Mouse (Mus musculus) limb, embryonic 14.5 days (tissue): ENCODE measurements around the gene Syna. TPM values are rescaled to one million over a fixed set of nuclear protein-coding genes. Genes with fewer than 3 reads are reported as not detected.

ENCODE experiments used
- ATAC-seq: fragments of 200-750 bp; cut with Nextera tagmentation; 2 replicates; pipeline ENCODE4 v1.8.0; 2017; ENCODE audit warnings: low read depth, moderate number of reproducible peaks, moderate TSS enrichment; ENCODE audit not compliant: low FRiP score
- DNase-seq: peaks from one replicate; pipeline ENCODE4 v3.0.0-alpha.2; 2015; ENCODE audit warnings: low spot score
- H3K27ac ChIP-seq: fragments of 300-500 bp; sonication (generic); replicated peaks from 2 replicates; pipeline ENCODE4 v1.5.1; 2014; ENCODE audit warnings: low read depth, mild to moderate bottlenecking, low read length, moderate library complexity, mixed read lengths
- H3K27me3 ChIP-seq: fragments of 300-500 bp; sonication (generic); 2 replicates; pipeline ENCODE4 v1.6.1; 2014; ENCODE audit warnings: low read length, mixed read lengths; ENCODE audit not compliant: control insufficient read depth, insufficient read depth
- H3K36me3 ChIP-seq: fragments of 300-500 bp; sonication (generic); 2 replicates; pipeline ENCODE4 v1.6.1; 2014; ENCODE audit warnings: mild to moderate bottlenecking, low read length, moderate library complexity, mixed read lengths; ENCODE audit not compliant: control insufficient read depth, insufficient read depth
- H3K4me1 ChIP-seq: fragments of 300-500 bp; sonication (generic); 2 replicates; pipeline ENCODE4 v1.6.1; 2014; ENCODE audit warnings: antibody characterized with exemption, low read length, mixed read lengths; ENCODE audit not compliant: control insufficient read depth, insufficient read depth
- H3K4me2 ChIP-seq: fragments of 300-500 bp; sonication (generic); replicated peaks from 2 replicates; pipeline ENCODE4 v1.6.1; 2014; ENCODE audit warnings: low read depth, mild to moderate bottlenecking, low read length, moderate library complexity; ENCODE audit not compliant: severe bottlenecking
- H3K4me3 ChIP-seq: fragments of 300-500 bp; sonication (generic); replicated peaks from 2 replicates; pipeline ENCODE4 v1.5.1; 2014; ENCODE audit warnings: low read length
- H3K9ac ChIP-seq: fragments of 300-500 bp; sonication (generic); 2 replicates; pipeline ENCODE4 v1.6.1; 2014; ENCODE audit warnings: mild to moderate bottlenecking, low read depth, low read length, moderate library complexity; ENCODE audit not compliant: severe bottlenecking
- H3K9me3 ChIP-seq: fragments of 300-500 bp; sonication (generic); 2 replicates; pipeline ENCODE4 v1.6.1; 2016; ENCODE audit warnings: low read length; ENCODE audit not compliant: control insufficient read depth
- POLR2A ChIP-seq: fragments of 200-500 bp; IDR thresholded peaks from 2 replicates; pipeline ENCODE4 v1.8.0; 2012; ENCODE audit warnings: inconsistent platforms, mild to moderate bottlenecking, moderate library complexity, borderline replicate concordance; ENCODE audit not compliant: insufficient read depth, insufficient read length; ENCODE audit errors: extremely low read depth
- WGBS: fragments of 180-500 bp; shearing (Covaris S2); extraction: QIAGEN DNeasy Blood & Tissue Kit; methylation state at CpG from one replicate; pipeline ENCODE4 v1.1.7; 2014; 5-methylcytosine and 5-hydroxymethylcytosine counted together
- polyA plus RNA-seq, 2 experiments: library from polyadenylated mRNA; depleted of rRNA in 1 of 2; stranded (reverse) in 1 of 2; unstranded in 1 of 2; fragments of >200 nt; fragmentation: Nextera tagmentation in 1 of 2; extraction: Ambion mirVana in 1 of 2; gene quantifications; 2 replicates each; pipeline versions ENCODE4 v1.2.1 to v1.2.3; 2012 to 2014

Syna gene
- polyA plus RNA-seq, 2 experiments, result 0.21 to 0.38 TPM

GRCm38 (mm10) chr5:134592026-134592581 lies 32.1 kb upstream of the Syna start:
- ATAC-seq (no peak), DNase-seq (no peak)
- Histone ChIP-seq H3K27me3 (no peaks in the 10 kb centered on the region), H3K36me3 (peaks cover 78% of the 10 kb centered on the region), H3K4me3 (no peak overlapping the region), H3K4me1 (no peaks in the 10 kb centered on the region), H3K9me3 (no peaks in the 10 kb centered on the region), H3K9ac (no peak overlapping the region), H3K27ac (no peak overlapping the region), H3K4me2 (no peak overlapping the region)
- 89% methylated on average over 11 of the region's 11 CpGs for WGBS
- TF ChIP-seq POLR2A, result no peak

GRCm38 (mm10) chr5:134589900-134590299 lies 29.9 kb upstream of the Syna start:
- ATAC-seq (no peak), DNase-seq (no peak)
- WGBS, result 84% methylated on average over 3 of the region's 3 CpGs
- Histone ChIP-seq H3K36me3 (peaks cover 67% of the 10 kb centered on the region), H3K9me3 (no peaks in the 10 kb centered on the region), H3K4me1 (no peaks in the 10 kb centered on the region), H3K27ac (no peak overlapping the region), H3K4me3 (no peak overlapping the region), H3K27me3 (no peaks in the 10 kb centered on the region), H3K4me2 (no peak overlapping the region), H3K9ac (no peak overlapping the region)
- no peak for TF ChIP-seq POLR2A

GRCm38 (mm10) chr5:134584798-134585197 lies 24.8 kb upstream of the Syna start:
- H3K4me2 ChIP-seq, result no peak overlapping the region
- DNase-seq, result no peak
- no peak for TF ChIP-seq POLR2A
- H3K4me1 ChIP-seq, result peaks cover 9% of the 10 kb centered on the region; the same call in 1 of the 2 replicates
- no peak overlapping the region for H3K9ac ChIP-seq
- no peaks in the 10 kb centered on the region for H3K9me3 ChIP-seq
- H3K27ac ChIP-seq, result no peak overlapping the region
- H3K4me3 ChIP-seq, result no peak overlapping the region
- H3K27me3 ChIP-seq, result no peaks in the 10 kb centered on the region
- ATAC-seq, result no peak
- 88% methylated on average over 5 of the region's 5 CpGs for WGBS
- peaks cover 17% of the 10 kb centered on the region for H3K36me3 ChIP-seq

- peaks cover 9% of the 10 kb centered on the region; the same call in 1 of the 2 replicates for H3K4me1 ChIP-seq
- peak overlapping the region; percentile 78; the same call in 1 of the 2 replicates for H3K9ac ChIP-seq
- no peaks in the 10 kb centered on the region for H3K27me3 ChIP-seq
- H3K36me3 ChIP-seq, result peaks cover 16% of the 10 kb centered on the region
- TF ChIP-seq POLR2A, result no peak
- no peaks in the 10 kb centered on the region for H3K9me3 ChIP-seq
- DNase-seq (no peak), ATAC-seq (no peak)
- H3K4me2 ChIP-seq, result peak overlapping the region; percentile 84
- H3K27ac ChIP-seq, result no peak overlapping the region
- WGBS, result 87% methylated on average over 3 of the region's 3 CpGs
- H3K4me3 ChIP-seq, result peak overlapping the region; percentile 86
Measured at GRCm38 (mm10) chr5:134583884-134584213, 23.9 kb upstream of the Syna start.

GRCm38 (mm10) chr5:134583006-134583883 lies 23.3 kb upstream of the Syna start:
- Histone ChIP-seq H3K4me2 (peak overlapping the region; percentile 84), H3K27me3 (no peaks in the 10 kb centered on the region), H3K9ac (peak overlapping the region; percentile 78), H3K4me1 (peaks cover 9% of the 10 kb centered on the region; the same call in 1 of the 2 replicates), H3K4me3 (peak overlapping the region; percentile 86), H3K27ac (no peak overlapping the region), H3K36me3 (peaks cover 12% of the 10 kb centered on the region), H3K9me3 (no peaks in the 10 kb centered on the region)
- DNase-seq, result no peak
- WGBS, result 29% methylated on average over 15 of the region's 15 CpGs
- no peak for TF ChIP-seq POLR2A
- no peak for ATAC-seq
